Mouse (Mus musculus): ENCODE data around the gene Cyba. TPM values are rescaled to one million over a fixed set of nuclear protein-coding genes. Genes with fewer than 3 reads are reported as not detected.

Cyba gene
- total and polyA plus RNA-seq, 3 experiments = 450 to 1,119 (median 848) TPM

DNA sequence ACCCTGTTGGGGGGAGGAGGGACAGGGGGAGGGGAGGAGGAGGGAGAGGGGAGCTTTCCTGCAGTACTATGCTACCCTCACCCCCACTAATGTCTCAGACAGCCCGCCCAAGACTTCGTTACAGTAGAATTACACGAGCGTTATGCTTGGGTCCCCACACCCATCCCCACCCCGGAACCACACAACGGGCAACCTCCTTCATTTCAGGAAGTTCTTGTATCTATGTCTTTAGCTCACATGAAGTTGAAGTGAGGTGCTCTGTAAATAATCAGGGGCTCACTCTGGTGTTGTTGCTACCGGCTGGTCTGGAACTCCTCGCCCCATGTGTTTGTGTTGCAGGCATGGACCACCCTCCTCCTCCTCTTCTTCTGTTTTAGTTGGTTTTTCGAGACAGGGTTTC is 4.6 kb downstream of the Cyba start:
- Histone ChIP-seq H3K9me3 (replicated peaks; ENCODE audit: low read length) (no peaks in the 10 kb centered on the region), H3K27ac (ENCODE audit: insufficient read depth, low read depth) (no peak overlapping the region), H3K4me2 (ENCODE audit: insufficient read depth, low read depth, poor library complexity, severe bottlenecking) (no peak overlapping the region), H3K4me3 (replicated peaks in 1 of 3; ENCODE audit: low read depth in 2 of 3, low read length in 2 of 3, poor library complexity in 1 of 3) (peak overlapping the region in 1 of 3 experiments; percentile 85), H3K4me1 (ENCODE audit: control insufficient read depth in 1 of 2, insufficient read depth in 2 of 2) (peaks cover 29 to 63% of the 10 kb centered on the region in 2 experiments), H3K9ac (ENCODE audit: insufficient read depth, low read depth) (no peak overlapping the region), H3K27me3 (replicated peaks) (no peaks in the 10 kb centered on the region), H3K36me3 (replicated peaks in 1 of 2; ENCODE audit: control insufficient read depth in 1 of 2, insufficient read depth in 1 of 2, low read length in 1 of 2) (peaks cover 51 to 67% of the 10 kb centered on the region in 2 experiments), H3K79me2 (replicated peaks; ENCODE audit: control insufficient read depth, extremely low read depth, insufficient read depth, poor library complexity, severe bottlenecking) (peaks cover 44% of the 10 kb centered on the region)
- dilution Hi-C loops (cut with MboI; ENCODE audit: extremely low pct_ligation_motif_present, extremely low pct_unique_long_range_greater_than_20kb, low sequenced_read_pairs) = no loop called here
- DNase-seq (ENCODE audit: extremely low read depth) = no peak
- in situ Hi-C loops (cut with MboI; ENCODE audit: low pct_ligation_motif_present, low pct_unique_long_range_greater_than_20kb, low sequenced_read_pairs) = loop anchor here (25.0 kb wide), 1 partner anchor 841 kb away; the partner anchor contains the start of genes Fbxo31 and Map1lc3b
- TF ChIP-seq MXI1 (IDR thresholded peaks at IDR 0.05; ENCODE audit: low read depth, low read length) (no peak), HCFC1 (IDR thresholded peaks at IDR 0.05; ENCODE audit: low read depth, low read length) (no peak), CHD1 (IDR thresholded peaks at IDR 0.05; ENCODE audit: low read depth, low read length) (no peak), POLR2AphosphoS2 (IDR thresholded peaks at IDR 0.05; ENCODE audit: low read depth, low read length) (no peak), JUN (IDR thresholded peaks at IDR 0.05; ENCODE audit: insufficient read depth, low read depth, low read length) (no peak), POLR2A (IDR thresholded peaks at IDR 0.05; ENCODE audit: low read depth, low read length) (no peak; the same call in 1 of the 2 replicates), RCOR1 (conservative IDR thresholded peaks at IDR 0.05; ENCODE audit: low read depth, low read length) (no peak), ZKSCAN1 (IDR thresholded peaks at IDR 0.05; ENCODE audit: borderline replicate concordance, low read depth, low read length) (no peak), USF1 (IDR thresholded peaks at IDR 0.05; ENCODE audit: low read depth, low read length) (no peak), USF2 (conservative IDR thresholded peaks at IDR 0.05; ENCODE audit: low read depth, low read length) (no peak), ETS1 (conservative IDR thresholded peaks at IDR 0.05; ENCODE audit: low read depth, low read length) (no peak), CTCF (conservative IDR thresholded peaks at IDR 0.05 in 1 of 2, IDR thresholded peaks at IDR 0.05 in 1 of 2; ENCODE audit: low read depth in 2 of 2, low read length in 2 of 2) (no peak), KAT2A (IDR thresholded peaks at IDR 0.05; ENCODE audit: insufficient replicate concordance, low read length) (no peak), BHLHE40 (IDR thresholded peaks at IDR 0.05; ENCODE audit: low read depth, low read length) (no peak), TBP (conservative IDR thresholded peaks at IDR 0.05; ENCODE audit: low read depth, low read length) (no peak), MEF2A (IDR thresholded peaks at IDR 0.05; ENCODE audit: borderline replicate concordance, low read depth, low read length) (no peak), GABPA (IDR thresholded peaks at IDR 0.05; ENCODE audit: insufficient replicate concordance, low read depth, low read length) (no peak), SIN3A (IDR thresholded peaks at IDR 0.05; ENCODE audit: low read length) (no peak), RAD21 (IDR thresholded peaks at IDR 0.05; ENCODE audit: low read depth, low read length) (no peak)

DNA sequence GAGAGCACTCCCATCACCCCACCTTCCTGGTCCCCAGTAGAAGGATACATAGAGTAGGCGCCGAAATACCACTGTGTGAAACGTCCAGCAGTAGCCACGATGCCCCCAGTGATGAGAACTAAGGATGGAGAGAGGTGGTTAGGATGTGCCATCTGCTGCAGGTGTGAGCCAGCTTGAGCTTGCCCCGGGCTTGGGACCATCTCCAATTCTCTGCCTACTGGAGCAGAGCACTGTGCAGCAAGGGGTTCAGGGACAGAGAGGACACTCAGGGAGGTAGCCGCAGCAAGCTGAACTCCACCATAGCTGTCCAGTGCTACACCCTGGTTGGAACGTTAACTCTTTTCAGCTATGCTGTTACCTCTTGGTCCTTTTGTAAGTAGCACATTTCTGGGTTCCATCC is 5.1 kb downstream of the Cyba start:
- TF ChIP-seq TBP (conservative IDR thresholded peaks at IDR 0.05; ENCODE audit: low read depth, low read length) (no peak), HCFC1 (IDR thresholded peaks at IDR 0.05; ENCODE audit: low read depth, low read length) (no peak), MAX (IDR thresholded peaks at IDR 0.05; ENCODE audit: low read length) (no peak), RCOR1 (conservative IDR thresholded peaks at IDR 0.05; ENCODE audit: low read depth, low read length) (no peak), GABPA (IDR thresholded peaks at IDR 0.05; ENCODE audit: insufficient replicate concordance, low read depth, low read length) (no peak), UBTF (IDR thresholded peaks at IDR 0.05; ENCODE audit: low read depth, low read length) (no peak), KAT2A (IDR thresholded peaks at IDR 0.05; ENCODE audit: insufficient replicate concordance, low read length) (no peak), EP300 (IDR thresholded peaks at IDR 0.05; ENCODE audit: low read length) (no peak), USF1 (IDR thresholded peaks at IDR 0.05; ENCODE audit: low read depth, low read length) (no peak), NELFE (IDR thresholded peaks at IDR 0.05; ENCODE audit: low read depth, low read length) (no peak), POLR2A (IDR thresholded peaks at IDR 0.05; ENCODE audit: low read depth, low read length) (no peak; the same call in 1 of the 2 replicates), MYC (IDR thresholded peaks at IDR 0.05; ENCODE audit: low read depth, low read length) (no peak), POLR2AphosphoS2 (IDR thresholded peaks at IDR 0.05; ENCODE audit: low read depth, low read length) (no peak), SMC3 (IDR thresholded peaks at IDR 0.05; ENCODE audit: low read depth, low read length) (no peak), MAFK (IDR thresholded peaks at IDR 0.05; ENCODE audit: insufficient replicate concordance, low read length) (no peak), PAX5 (IDR thresholded peaks at IDR 0.05; ENCODE audit: low read length) (no peak), MEF2A (IDR thresholded peaks at IDR 0.05; ENCODE audit: borderline replicate concordance, low read depth, low read length) (no peak), BHLHE40 (IDR thresholded peaks at IDR 0.05; ENCODE audit: low read depth, low read length) (no peak), CTCF (conservative IDR thresholded peaks at IDR 0.05 in 1 of 2, IDR thresholded peaks at IDR 0.05 in 1 of 2; ENCODE audit: low read depth in 2 of 2, low read length in 2 of 2) (no peak), ZKSCAN1 (IDR thresholded peaks at IDR 0.05; ENCODE audit: borderline replicate concordance, low read depth, low read length) (no peak)
- no peaks in the 10 kb centered on the region for H3K9me3 ChIP-seq (replicated peaks; ENCODE audit: low read length)
- H3K4me1 ChIP-seq (ENCODE audit: control insufficient read depth in 1 of 2, insufficient read depth in 2 of 2) = peaks cover 30 to 68% of the 10 kb centered on the region in 2 experiments
- peak overlapping the region; percentile 25; the same call in 1 of the 2 replicates for H3K27ac ChIP-seq (ENCODE audit: insufficient read depth, low read depth)
- in situ Hi-C loops (cut with MboI; ENCODE audit: low pct_ligation_motif_present, low pct_unique_long_range_greater_than_20kb, low sequenced_read_pairs) = loop anchor here (25.0 kb wide), 1 partner anchor 840 kb away; the partner anchor contains the start of genes Fbxo31 and Map1lc3b
- no peaks in the 10 kb centered on the region for H3K27me3 ChIP-seq (replicated peaks)
- no peak overlapping the region for H3K4me2 ChIP-seq (ENCODE audit: insufficient read depth, low read depth, poor library complexity, severe bottlenecking)
- dilution Hi-C loops (cut with MboI; ENCODE audit: extremely low pct_ligation_motif_present, extremely low pct_unique_long_range_greater_than_20kb, low sequenced_read_pairs) = no loop called here
- no peak for DNase-seq (ENCODE audit: extremely low read depth)
- peaks cover 52 to 72% of the 10 kb centered on the region in 2 experiments for H3K36me3 ChIP-seq (replicated peaks in 1 of 2; ENCODE audit: control insufficient read depth in 1 of 2, insufficient read depth in 1 of 2, low read length in 1 of 2)
- H3K79me2 ChIP-seq (replicated peaks; ENCODE audit: control insufficient read depth, extremely low read depth, insufficient read depth, poor library complexity, severe bottlenecking) = peaks cover 44% of the 10 kb centered on the region
- peak overlapping the region in 1 of 3 experiments; percentile 0 for H3K4me3 ChIP-seq (replicated peaks in 1 of 3; ENCODE audit: low read depth in 2 of 3, low read length in 2 of 3, poor library complexity in 1 of 3)
- no peak overlapping the region for H3K9ac ChIP-seq (ENCODE audit: insufficient read depth, low read depth)

Data from CH12.LX (cell line).